In genomic region chr8:126945730-126946163, GRCm38 (mm10) we compare ENCODE assay signal across 8 mouse cellular contexts. TPM values are rescaled to one million over a fixed set of nuclear protein-coding genes. Genes with fewer than 3 reads are reported as not detected.
DNase-seq lines count a peak whose midpoint lies in the region; ATAC-seq and TF ChIP-seq lines count a peak whose summit lies in the region.

Gene Tomm20 (minus strand): TSS chr8:126945844.

- intact Hi-C loops in heart, postnatal 36 days (cut with DNase I): loop anchor here (2.0 to 5.0 kb wide), 2 partner anchors 25 to 523 kb away; partner anchors contain the start of genes Coa6 and Rbm34

- H3K4me2 ChIP-seq in forebrain, embryonic 16.5 days (ENCODE audit: low read length): peak within 1 kb of the TSS; percentile 66
- peak within 1 kb of the TSS; percentile 70 for H3K4me2 ChIP-seq in lung, embryonic 14.5 days

- TF ChIP-seq CTCF in layer of hippocampus, adult 2 months (conservative IDR thresholded peaks at IDR 0.05): no peak
- no peak for TF ChIP-seq CTCF in lung, embryonic 14.5 days (IDR thresholded peaks at IDR 0.05; ENCODE audit: low read depth)
- no peak for TF ChIP-seq CTCF in olfactory bulb, adult 2 months (IDR thresholded peaks at IDR 0.05; ENCODE audit: insufficient read depth, low read depth, low read length)
- no peak for TF ChIP-seq CTCF in thymus, adult 2 months (IDR thresholded peaks at IDR 0.05; ENCODE audit: borderline replicate concordance, control insufficient read depth, extremely low read depth, insufficient read depth, low read length, poor library complexity)

- peak; percentile 27; the same call in 1 of the 2 replicates for TF ChIP-seq POLR2A in olfactory bulb, adult 2 months (IDR thresholded peaks at IDR 0.05; ENCODE audit: insufficient read depth, low read depth, low read length)
- TF ChIP-seq POLR2A in thymus, adult 2 months (IDR thresholded peaks at IDR 0.05; ENCODE audit: control insufficient read depth, extremely low read depth, insufficient read depth, low read length, poor library complexity): peak; percentile 58; the same call in 1 of the 2 replicates

- H3K9me3 ChIP-seq in ES-E14 (ENCODE audit: control insufficient read depth, insufficient read depth, low read depth, low read length): no peaks in the 10 kb centered on the region
- H3K9me3 ChIP-seq in forebrain, embryonic 16.5 days (ENCODE audit: control insufficient read depth, low read length): no peaks in the 10 kb centered on the region
- H3K9me3 ChIP-seq in lung, embryonic 14.5 days (ENCODE audit: low read depth, low read length): no peaks in the 10 kb centered on the region

- peaks cover 20% of the 10 kb centered on the region for H3K36me3 ChIP-seq in ES-E14 (ENCODE audit: control insufficient read depth, insufficient read depth, low read length, poor library complexity, severe bottlenecking)
- peaks cover 8% of the 10 kb centered on the region; the same call in 1 of the 2 replicates for H3K36me3 ChIP-seq in forebrain, embryonic 16.5 days (ENCODE audit: control insufficient read depth, insufficient read depth)
- H3K36me3 ChIP-seq in lung, embryonic 14.5 days (ENCODE audit: insufficient read depth): peaks cover 26% of the 10 kb centered on the region
- H3K36me3 ChIP-seq in thymus, adult 2 months (ENCODE audit: control insufficient read depth, insufficient read depth, low read length): peaks cover 8% of the 10 kb centered on the region

- peak within 1 kb of the TSS; percentile 91 for H3K27ac ChIP-seq in ES-E14 (ENCODE audit: insufficient read depth, low read depth, low read length, poor library complexity, severe bottlenecking)
- peak within 1 kb of the TSS; percentile 81 for H3K27ac ChIP-seq in forebrain, embryonic 16.5 days (ENCODE audit: low read length)
- peak within 1 kb of the TSS; percentile 98 for H3K27ac ChIP-seq in layer of hippocampus, adult 2 months
- peak within 1 kb of the TSS; percentile 87 for H3K27ac ChIP-seq in lung, embryonic 14.5 days (ENCODE audit: low read depth)
- peak within 1 kb of the TSS; percentile 85 for H3K27ac ChIP-seq in olfactory bulb, adult 2 months (ENCODE audit: insufficient read depth, low read depth, low read length)
- H3K27ac ChIP-seq in thymus, adult 2 months (ENCODE audit: control insufficient read depth, insufficient read depth, low read length): no peak within 1 kb of the TSS

- ATAC-seq in forebrain, embryonic 16.5 days: peak; percentile 93
- ATAC-seq in lung, embryonic 14.5 days (ENCODE audit: insufficient read depth): peak; percentile 92

- H3K9ac ChIP-seq in ES-E14 (ENCODE audit: insufficient read depth, low read depth, low read length, poor library complexity, severe bottlenecking): peak within 1 kb of the TSS; percentile 96
- peak within 1 kb of the TSS; percentile 88 for H3K9ac ChIP-seq in forebrain, embryonic 16.5 days (replicated peaks; ENCODE audit: low read depth, low read length)
- peak within 1 kb of the TSS; percentile 93 for H3K9ac ChIP-seq in lung, embryonic 14.5 days

- in situ Hi-C loops in ES-E14 (cut with MboI; ENCODE audit: low sequenced_read_pairs in 2 of 2, unreplicated experiment in 2 of 2): no loop called here

- H3K4me3 ChIP-seq in ES-E14 (ENCODE audit: insufficient read depth in 1 of 2, low read depth in 1 of 2, low read length in 2 of 2, poor library complexity in 1 of 2, severe bottlenecking in 1 of 2): peak within 1 kb of the TSS; percentile 80 to 98
- peak within 1 kb of the TSS; percentile 87 for H3K4me3 ChIP-seq in forebrain, embryonic 16.5 days (replicated peaks; ENCODE audit: low read length)
- peak within 1 kb of the TSS; percentile 85 for H3K4me3 ChIP-seq in layer of hippocampus, adult 2 months
- peak within 1 kb of the TSS; percentile 85 for H3K4me3 ChIP-seq in lung, embryonic 14.5 days (ENCODE audit: low read depth, low read length)
- peak within 1 kb of the TSS; percentile 75 for H3K4me3 ChIP-seq in olfactory bulb, adult 2 months (ENCODE audit: insufficient read depth, low read depth, low read length)
- peak within 1 kb of the TSS; percentile 66 for H3K4me3 ChIP-seq in thymus, adult 2 months (ENCODE audit: control insufficient read depth, insufficient read depth, low read length)

- peak; percentile 93 for DNase-seq in ES-E14 (ENCODE audit: low read depth, low spot score)
- DNase-seq in cerebellum, adult 11-12 months: peak; percentile 96
- peak; percentile 98 for DNase-seq in heart, postnatal 36 days
- DNase-seq in layer of hippocampus, adult 2 months (ENCODE audit: low spot score in 2 of 2): peak; percentile 94 to 98
- DNase-seq in lung, embryonic 14.5 days: peak; percentile 99
- DNase-seq in thymus, adult 2 months: peak; percentile 92

- H3K4me1 ChIP-seq in ES-E14 (ENCODE audit: control insufficient read depth in 2 of 2, insufficient read depth in 2 of 2, low read length in 2 of 2, poor library complexity in 1 of 2): peaks cover 0 to 8% of the 10 kb centered on the region in 2 experiments; a peak in 1 of 4 replicates
- H3K4me1 ChIP-seq in forebrain, embryonic 16.5 days (replicated peaks; ENCODE audit: control insufficient read depth, insufficient read depth, low read length): peaks cover 26% of the 10 kb centered on the region
- peaks cover 5% of the 10 kb centered on the region; the same call in 1 of the 2 replicates for H3K4me1 ChIP-seq in lung, embryonic 14.5 days (ENCODE audit: insufficient read depth)
- peaks cover 8% of the 10 kb centered on the region for H3K4me1 ChIP-seq in olfactory bulb, adult 2 months (ENCODE audit: control insufficient read depth, insufficient read depth, low read length)
- peaks cover 16% of the 10 kb centered on the region for H3K4me1 ChIP-seq in thymus, adult 2 months (replicated peaks; ENCODE audit: control insufficient read depth, insufficient read depth, low read length)

- under 1% methylated on average over 48 of the region's 48 CpGs for WGBS in forebrain, embryonic 16.5 days
- under 1% methylated on average over 48 of the region's 48 CpGs for WGBS in lung, embryonic 14.5 days
- WGBS in olfactory bulb, adult 2 months: under 1% methylated on average over 48 of the region's 48 CpGs
- under 1% methylated on average over 48 of the region's 48 CpGs for WGBS in thymus, adult 2 months

- no peaks in the 10 kb centered on the region for H3K27me3 ChIP-seq in forebrain, embryonic 16.5 days (replicated peaks; ENCODE audit: control insufficient read depth, insufficient read depth, low read length)
- H3K27me3 ChIP-seq in lung, embryonic 14.5 days (ENCODE audit: insufficient read depth, low read length): no peaks in the 10 kb centered on the region
- H3K27me3 ChIP-seq in thymus, adult 2 months (ENCODE audit: control insufficient read depth, insufficient read depth, low read length): no peaks in the 10 kb centered on the region

TF ChIP-seq in ES-E14, 5 proteins besides CTCF, POLR2A, EP300 and RAD21:
- TF ChIP-seq CHD2 (IDR thresholded peaks at IDR 0.05; ENCODE audit: low read depth, low read length): no peak
- no peak for TF ChIP-seq ZNF384 (IDR thresholded peaks at IDR 0.05; ENCODE audit: low read depth, low read length)
- TF ChIP-seq ZC3H11A (IDR thresholded peaks at IDR 0.05; ENCODE audit: borderline replicate concordance, low read depth, low read length): no peak
- TF ChIP-seq HCFC1 (IDR thresholded peaks at IDR 0.05; ENCODE audit: borderline replicate concordance, insufficient read depth, low read length): peak; percentile 56; the same call in 1 of the 2 replicates
- TF ChIP-seq MAFK (IDR thresholded peaks at IDR 0.05; ENCODE audit: insufficient read depth, low read depth, low read length): peak; percentile 94

RNA-seq across cellular contexts. Expression of gene Tomm20, which starts in this region (rescaled TPM):
- 815 and 854 TPM in 2 replicates for total RNA-seq in ES-E14 (2012; rRNA removed)
- 191 and 193 TPM in 2 replicates for polyA plus RNA-seq in forebrain, embryonic 16.5 days (2015; fragmentation: Nextera tagmentation; extraction: Ambion mirVana)
- 10 to 100 TPM; 81.7 to 91.3 TPM for total RNA-seq in heart, postnatal 36 days (2021)
- 100 to 1,000 TPM; 209 to 214 TPM for total RNA-seq in layer of hippocampus, adult 2 months (2021)
- 215 and 218 TPM in 2 replicates for polyA plus RNA-seq in lung, embryonic 14.5 days (2014; fragmentation: Nextera tagmentation; extraction: Ambion mirVana)
- 518 TPM in 1 of 2 replicates, not detected in the other for polyA plus RNA-seq in olfactory bulb, adult 2 months (2012; ENCODE audit: insufficient read depth, insufficient read length, low replicate concordance, missing spikeins)
- 432 and 529 TPM in 2 replicates for polyA plus RNA-seq in thymus, adult 2 months (2012; rRNA removed)
